Mouse (Mus musculus): ENCODE data around the gene Ccnt1.
"Not testable (repeated sequence)": the region's sequence is repeated elsewhere in the genome, so short reads cannot be mapped to it uniquely, and the experiment has no call there.

Gene Ccnt1

GRCm38 (mm10) chr15:98543341-98543740, 27.4 kb downstream of the Ccnt1 start:
- no peak for DNase-seq (ENCODE audit: low spot score)

- no peak for DNase-seq (ENCODE audit: low spot score)
Measured at GRCm38 (mm10) chr15:98541064-98541463, 29.7 kb downstream of the Ccnt1 start.

- DNase-seq (ENCODE audit: low spot score), result no peak
Measured at GRCm38 (mm10) chr15:98537923-98538322, 32.8 kb downstream of the Ccnt1 start.

- DNase-seq (ENCODE audit: low spot score), result no peak
Measured at GRCm38 (mm10) chr15:98536828-98537510, 33.8 kb downstream of the Ccnt1 start.

GRCm38 (mm10) chr15:98535921-98536320, 34.8 kb downstream of the Ccnt1 start:
- DNase-seq (ENCODE audit: low spot score), result no peak

GRCm38 (mm10) chr15:98533881-98534627, 36.7 kb downstream of the Ccnt1 start, which contains the start of gene Kansl2:
Gene Kansl2, minus strand, starts transcription at chr15:98534264.
- peak; percentile 99 for DNase-seq (ENCODE audit: low spot score)

GRCm38 (mm10) chr15:98533035-98533531, 37.6 kb downstream of the Ccnt1 start:
- peak; percentile 40 for DNase-seq (ENCODE audit: low spot score)

GRCm38 (mm10) chr15:98532281-98532680, 38.4 kb downstream of the Ccnt1 start:
- peak; percentile 19 for DNase-seq (ENCODE audit: low spot score)

GRCm38 (mm10) chr15:98528066-98528563, 42.6 kb downstream of the Ccnt1 start:
- DNase-seq (ENCODE audit: low spot score), result no peak

GRCm38 (mm10) chr15:98527056-98527771, 43.5 kb downstream of the Ccnt1 start:
- no peak for DNase-seq (ENCODE audit: low spot score)

GRCm38 (mm10) chr15:98526057-98526456, 44.7 kb downstream of the Ccnt1 start:
- no peak for DNase-seq (ENCODE audit: low spot score)

- DNase-seq (ENCODE audit: low spot score), result no peak
Measured at GRCm38 (mm10) chr15:98521245-98521644, 49.5 kb downstream of the Ccnt1 start.

- DNase-seq (ENCODE audit: low spot score), result peak; percentile 78
Measured at GRCm38 (mm10) chr15:98517380-98518355, 53.1 kb downstream of the Ccnt1 start.

- not testable (repeated sequence) for DNase-seq (ENCODE audit: low spot score)
Measured at GRCm38 (mm10) chr15:98514845-98515244, 55.9 kb downstream of the Ccnt1 start.

GRCm38 (mm10) chr15:98514146-98514545, 56.6 kb downstream of the Ccnt1 start:
- DNase-seq (ENCODE audit: low spot score), result no peak

GRCm38 (mm10) chr15:98513676-98514075, 57.0 kb downstream of the Ccnt1 start:
- not testable (repeated sequence) for DNase-seq (ENCODE audit: low spot score)

- peak; percentile 23 for DNase-seq (ENCODE audit: low spot score)
Measured at GRCm38 (mm10) chr15:98512799-98513321, 57.9 kb downstream of the Ccnt1 start.

GRCm38 (mm10) chr15:98512232-98512631, 58.5 kb downstream of the Ccnt1 start:
- no peak for DNase-seq (ENCODE audit: low spot score)

GRCm38 (mm10) chr15:98511386-98511928, 59.3 kb downstream of the Ccnt1 start:
- no peak for DNase-seq (ENCODE audit: low spot score)

All from embryo, embryonic 10.5 days (tissue).